Mouse (Mus musculus) embryonic facial prominence, embryonic 15.5 days (tissue): ENCODE measurements around the gene Usf2. TPM values are rescaled to one million over a fixed set of nuclear protein-coding genes. Genes with fewer than 3 reads are reported as not detected.

Source experiments
- ATAC-seq: fragments of 200-750 bp; cut with Nextera tagmentation; 2 replicates; pipeline ENCODE4 v1.8.0; 2017; ENCODE audit warnings: low read depth, moderate TSS enrichment; ENCODE audit not compliant: insufficient number of reproducible peaks, low FRiP score, low TSS enrichment
- H3K27ac ChIP-seq: fragments of 300-500 bp; sonication (generic); replicated peaks from 2 replicates; pipeline ENCODE4 v1.5.1; 2015; ENCODE audit warnings: mild to moderate bottlenecking, inconsistent platforms
- H3K27me3 ChIP-seq: fragments of 300-500 bp; sonication (generic); 2 replicates; pipeline ENCODE4 v1.6.1; 2015; ENCODE audit warnings: inconsistent platforms
- H3K36me3 ChIP-seq: fragments of 300-500 bp; sonication (generic); 2 replicates; pipeline ENCODE4 v1.6.1; 2015; ENCODE audit warnings: mild to moderate bottlenecking, inconsistent platforms
- H3K4me1 ChIP-seq: fragments of 300-500 bp; sonication (generic); 2 replicates; pipeline ENCODE4 v1.6.1; 2015; ENCODE audit warnings: inconsistent platforms
- H3K4me2 ChIP-seq: fragments of 300-500 bp; sonication (generic); replicated peaks from 2 replicates; pipeline ENCODE4 v1.6.1; 2015; ENCODE audit warnings: mild to moderate bottlenecking, inconsistent platforms
- H3K4me3 ChIP-seq: fragments of 300-500 bp; sonication (generic); replicated peaks from 2 replicates; pipeline ENCODE4 v1.5.1; 2015; ENCODE audit warnings: mild to moderate bottlenecking, inconsistent platforms
- H3K9ac ChIP-seq: fragments of 300-500 bp; sonication (generic); 2 replicates; pipeline ENCODE4 v1.6.1; 2015; ENCODE audit warnings: inconsistent platforms
- H3K9me3 ChIP-seq: fragments of 300-500 bp; sonication (generic); replicated peaks from 2 replicates; pipeline ENCODE4 v1.6.1; 2016; ENCODE audit warnings: inconsistent platforms
- WGBS: fragments of 180-500 bp; shearing (Covaris S2); methylation state at CpG from one replicate; pipeline ENCODE4 v1.1.7; 2015; 5-methylcytosine and 5-hydroxymethylcytosine counted together
- polyA plus RNA-seq: library from polyadenylated mRNA; unstranded; fragments of >200 nt; fragmentation: Nextera tagmentation; extraction: Ambion mirVana; gene quantifications from 2 replicates; pipeline ENCODE4 v1.2.1, GENCODE M21; 2015

The Usf2 gene
- 23.3 and 25.0 TPM in 2 replicates for polyA plus RNA-seq

- H3K27me3 ChIP-seq, result no peaks in the 10 kb centered on the region
- peak within 1 kb of the TSS; percentile 89 for H3K4me3 ChIP-seq
- H3K36me3 ChIP-seq, result peaks cover 44% of the 10 kb centered on the region
- H3K9ac ChIP-seq, result peak within 1 kb of the TSS; percentile 99
- H3K4me2 ChIP-seq, result peak within 1 kb of the TSS; percentile 83
- H3K27ac ChIP-seq, result peak within 1 kb of the TSS; percentile 99
- peaks cover 26% of the 10 kb centered on the region for H3K4me1 ChIP-seq
- peak; percentile 61 for ATAC-seq
- WGBS, result under 1% methylated on average over 29 of the region's 82 CpGs
- no peaks in the 10 kb centered on the region for H3K9me3 ChIP-seq
These were observed at the start of gene Usf2 for GRCm38 (mm10) chr7:30956756-30957366. Gene Usf2, minus strand, starts transcription at chr7:30956803.

GRCm38 (mm10) chr7:31002650-31003049 lies 46.0 kb upstream of the Usf2 start:
- no peak overlapping the region for H3K4me2 ChIP-seq
- no peaks in the 10 kb centered on the region for H3K36me3 ChIP-seq
- H3K27ac ChIP-seq, result no peak overlapping the region
- H3K4me3 ChIP-seq, result no peak overlapping the region
- H3K27me3 ChIP-seq, result no peaks in the 10 kb centered on the region
- ATAC-seq, result no peak
- H3K4me1 ChIP-seq, result peaks cover 11% of the 10 kb centered on the region
- no peak overlapping the region for H3K9ac ChIP-seq
- 75% methylated on average over 8 of the region's 8 CpGs for WGBS
- no peaks in the 10 kb centered on the region for H3K9me3 ChIP-seq

GRCm38 (mm10) chr7:31000505-31001020 lies 44.0 kb upstream of the Usf2 start:
- H3K4me1 ChIP-seq, result peaks cover 11% of the 10 kb centered on the region
- no peaks in the 10 kb centered on the region for H3K36me3 ChIP-seq
- no peak overlapping the region; the same call in 1 of the 2 replicates for H3K27ac ChIP-seq
- ATAC-seq, result peak; percentile 60; the same call in 1 of the 2 replicates
- H3K4me3 ChIP-seq, result no peak overlapping the region
- WGBS, result 1% methylated on average over 7 of the region's 7 CpGs
- peaks cover 8% of the 10 kb centered on the region; the same call in 1 of the 2 replicates for H3K9me3 ChIP-seq
- H3K9ac ChIP-seq, result no peak overlapping the region
- H3K27me3 ChIP-seq, result no peaks in the 10 kb centered on the region
- H3K4me2 ChIP-seq, result 0 out of 2 replicates have a peak overlapping the region, but pooled peaks have one; percentile 15

GRCm38 (mm10) chr7:30996491-30996890 lies 39.9 kb upstream of the Usf2 start:
- WGBS, result 97% methylated on average over 2 of the region's 2 CpGs
- no peaks in the 10 kb centered on the region for H3K36me3 ChIP-seq

GRCm38 (mm10) chr7:30993986-30994385 lies 37.4 kb upstream of the Usf2 start:
- H3K4me1 ChIP-seq, result peaks cover 6% of the 10 kb centered on the region; the same call in 1 of the 2 replicates
- no peaks in the 10 kb centered on the region for H3K27me3 ChIP-seq
- no peak overlapping the region for H3K4me3 ChIP-seq
- H3K9ac ChIP-seq, result no peak overlapping the region
- 0 out of 2 replicates have a peak, but pooled peaks have one; percentile 19 for ATAC-seq
- H3K27ac ChIP-seq, result no peak overlapping the region
- H3K36me3 ChIP-seq, result no peaks in the 10 kb centered on the region
- H3K9me3 ChIP-seq, result peaks cover 8% of the 10 kb centered on the region; the same call in 1 of the 2 replicates
- 48% methylated on average over 5 of the region's 5 CpGs for WGBS
- no peak overlapping the region for H3K4me2 ChIP-seq

More at GRCm38 (mm10) chr7:30996491-30996890, 39.9 kb upstream of the Usf2 start:
- no peaks in the 10 kb centered on the region for H3K27me3 ChIP-seq
- H3K9me3 ChIP-seq, result peaks cover 8% of the 10 kb centered on the region; the same call in 1 of the 2 replicates
- no peak overlapping the region for H3K4me2 ChIP-seq
- no peak overlapping the region for H3K27ac ChIP-seq
- H3K4me1 ChIP-seq, result peaks cover 17% of the 10 kb centered on the region
- no peak overlapping the region for H3K4me3 ChIP-seq
- ATAC-seq, result no peak
- H3K9ac ChIP-seq, result no peak overlapping the region

- H3K9me3 ChIP-seq, result peaks cover 8% of the 10 kb centered on the region; the same call in 1 of the 2 replicates
- WGBS, result 77% methylated on average over 5 of the region's 5 CpGs
- no peak overlapping the region for H3K4me2 ChIP-seq
- H3K9ac ChIP-seq, result no peak overlapping the region
- no peaks in the 10 kb centered on the region for H3K27me3 ChIP-seq
- H3K4me1 ChIP-seq, result peaks cover 6% of the 10 kb centered on the region; the same call in 1 of the 2 replicates
- H3K36me3 ChIP-seq, result no peaks in the 10 kb centered on the region
- no peak overlapping the region for H3K27ac ChIP-seq
- ATAC-seq, result no peak
- no peak overlapping the region for H3K4me3 ChIP-seq
These were observed 35.5 kb upstream of the Usf2 start for GRCm38 (mm10) chr7:30992148-30992547.

GRCm38 (mm10) chr7:30988519-30989162 lies 32.0 kb upstream of the Usf2 start:
- Histone ChIP-seq H3K4me3 (no peak overlapping the region), H3K36me3 (no peaks in the 10 kb centered on the region), H3K4me1 (no peaks in the 10 kb centered on the region), H3K27ac (no peak overlapping the region), H3K27me3 (no peaks in the 10 kb centered on the region), H3K4me2 (no peak overlapping the region), H3K9ac (no peak overlapping the region), H3K9me3 (no peaks in the 10 kb centered on the region)
- no peak for ATAC-seq
- WGBS, result 84% methylated on average over 4 of the region's 4 CpGs

GRCm38 (mm10) chr7:30985357-30985756 lies 28.8 kb upstream of the Usf2 start:
- no peak overlapping the region for H3K9ac ChIP-seq
- no peaks in the 10 kb centered on the region for H3K9me3 ChIP-seq
- no peak for ATAC-seq
- H3K4me2 ChIP-seq, result no peak overlapping the region
- H3K4me3 ChIP-seq, result no peak overlapping the region
- no peaks in the 10 kb centered on the region for H3K4me1 ChIP-seq
- H3K27me3 ChIP-seq, result no peaks in the 10 kb centered on the region
- H3K36me3 ChIP-seq, result no peaks in the 10 kb centered on the region
- 83% methylated on average over 9 of the region's 9 CpGs for WGBS
- H3K27ac ChIP-seq, result no peak overlapping the region

GRCm38 (mm10) chr7:30981703-30982102 lies 25.1 kb upstream of the Usf2 start:
- Histone ChIP-seq H3K9me3 (no peaks in the 10 kb centered on the region), H3K27me3 (no peaks in the 10 kb centered on the region), H3K27ac (no peak overlapping the region), H3K36me3 (no peaks in the 10 kb centered on the region), H3K9ac (no peak overlapping the region), H3K4me1 (no peaks in the 10 kb centered on the region), H3K4me3 (no peak overlapping the region), H3K4me2 (no peak overlapping the region)
- 88% methylated on average over 4 of the region's 4 CpGs for WGBS
- no peak for ATAC-seq

GRCm38 (mm10) chr7:30973501-30974289 lies 17.1 kb upstream of the Usf2 start, which contains the start of gene Fam187b:
Gene Fam187b, plus strand, starts transcription at chr7:30973790.
- peak within 1 kb of the TSS; percentile 51 for H3K4me3 ChIP-seq
- peak within 1 kb of the TSS; percentile 31 for H3K9ac ChIP-seq
- ATAC-seq, result peak; percentile 87
- H3K27me3 ChIP-seq, result peaks cover 22% of the 10 kb centered on the region
- no peaks in the 10 kb centered on the region for H3K36me3 ChIP-seq
- H3K9me3 ChIP-seq, result no peaks in the 10 kb centered on the region
- peaks cover 6% of the 10 kb centered on the region for H3K4me1 ChIP-seq
- H3K27ac ChIP-seq, result peak within 1 kb of the TSS; percentile 78
- peak within 1 kb of the TSS; percentile 54 for H3K4me2 ChIP-seq
- under 1% methylated on average over 37 of the region's 37 CpGs for WGBS

- H3K4me1 ChIP-seq, result peaks cover 6% of the 10 kb centered on the region
- H3K36me3 ChIP-seq, result no peaks in the 10 kb centered on the region
- peak within 1 kb of the TSS; percentile 51 for H3K4me3 ChIP-seq
- peak within 1 kb of the TSS; percentile 31 for H3K9ac ChIP-seq
- no peaks in the 10 kb centered on the region for H3K9me3 ChIP-seq
- WGBS, result 0% methylated on average over 19 of the region's 19 CpGs
- H3K4me2 ChIP-seq, result peak within 1 kb of the TSS; percentile 54
- H3K27me3 ChIP-seq, result peaks cover 22% of the 10 kb centered on the region
- ATAC-seq, result no peak
- H3K27ac ChIP-seq, result peak within 1 kb of the TSS; percentile 78
These were observed 16.6 kb upstream of the Usf2 start, which contains the start of gene Lsr for GRCm38 (mm10) chr7:30973251-30973500. Gene Lsr, minus strand, starts transcription at chr7:30973464.
